Mouse (Mus musculus) adrenal gland (tissue): ENCODE results near the gene Ercc6l2.

Experiments used
- intact Hi-C: fragments of 180-260 bp; cut with DNase I; formaldehyde crosslinking; loops from one replicate; pipeline ENCODE4 v1.15.1; 2025
- long read RNA-seq, 2 experiments: library from polyadenylated mRNA; unstranded; transcript quantifications; one replicate each; pipeline ENCODE4 v2.0.0; 2020; ENCODE audit warnings: borderline replicate concordance in 1 of 2; ENCODE audit not compliant: insufficient replicate concordance in 1 of 2

Ercc6l2 gene
- long read RNA-seq, experiment 1, partial matches to known transcripts = 2 of 8 reads
- long read RNA-seq, experiment 1, other reads (novel, unspliced or antisense) = 5 of 8 reads
- long read RNA-seq, experiment 2, partial matches to known transcripts = 6 of 16 reads
- long read RNA-seq, experiment 2, other reads (novel, unspliced or antisense) = 8 of 16 reads

DNA sequence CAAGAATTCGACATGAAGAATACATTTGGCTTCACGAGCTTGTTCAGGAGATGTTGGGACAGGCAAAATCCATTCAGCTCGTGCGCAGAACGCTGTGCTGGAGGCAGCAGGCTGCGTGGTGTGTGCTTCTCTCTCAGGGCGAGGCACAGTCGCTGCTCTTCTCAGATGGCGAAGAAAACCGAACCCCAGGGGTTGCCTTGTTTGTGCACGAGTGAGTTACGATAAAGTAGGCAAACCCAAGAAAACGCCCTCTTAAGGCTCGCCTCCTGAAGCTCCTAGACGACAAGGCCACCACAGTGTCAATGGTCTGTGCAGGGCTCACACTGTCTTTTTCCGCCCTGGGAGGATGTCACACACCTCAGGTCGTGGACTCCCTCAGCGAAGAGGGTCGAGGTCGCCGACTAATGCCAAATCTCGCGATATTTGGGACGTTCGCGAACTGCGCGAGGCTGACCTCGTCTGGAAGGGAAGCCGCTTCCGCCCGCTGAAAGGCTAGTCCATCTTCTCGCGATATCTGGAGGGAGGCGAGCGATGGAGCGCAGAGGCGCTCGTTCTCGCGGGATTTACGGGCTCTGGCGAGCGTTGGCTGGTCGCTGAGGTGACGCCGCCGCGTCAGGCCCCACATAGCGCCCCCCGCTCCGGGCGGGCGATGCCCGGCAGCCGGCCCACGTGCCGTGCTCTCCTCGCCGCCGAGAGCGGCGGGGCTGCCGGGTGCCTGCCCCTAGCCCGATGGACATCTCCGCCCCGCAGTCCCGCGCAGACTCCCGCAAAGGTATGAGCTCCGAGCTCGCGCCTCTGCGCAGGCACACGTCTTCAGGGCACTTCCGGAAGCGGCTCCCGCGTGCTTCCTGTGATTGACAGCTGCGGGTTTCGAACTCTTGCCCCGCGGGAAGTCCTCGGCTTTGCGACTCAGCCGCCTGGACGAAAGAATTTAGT is at the start of gene Ercc6l2:
TSS of gene Ercc6l2 (plus strand) at position 495 of the 936 bp plus-strand sequence.
- intact Hi-C loops = loop anchor here (5.0 kb wide), 1 partner anchor 263 kb away; no protein-coding TSS in a partner anchor

DNA sequence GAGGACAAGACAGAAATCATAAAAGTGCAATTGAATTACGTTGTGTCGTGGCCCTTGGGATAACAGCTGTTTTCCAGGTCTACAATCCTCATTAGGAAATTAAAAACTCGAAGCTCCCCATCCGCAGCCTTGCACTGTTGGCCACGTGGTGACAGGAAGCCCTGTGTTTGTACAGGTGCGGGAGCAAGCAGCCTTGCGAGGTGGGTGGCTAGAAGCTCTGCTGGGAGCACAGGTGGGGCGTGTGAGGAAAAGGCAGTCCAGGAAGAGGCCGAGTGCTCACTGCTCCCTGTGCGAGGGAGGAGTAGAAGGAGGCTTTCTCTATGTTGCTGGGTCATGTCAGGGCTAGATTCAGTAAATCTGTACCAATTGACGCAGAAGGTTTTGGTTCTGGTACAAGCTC is 49.0 kb upstream of the Ercc6l2 start:
- intact Hi-C loops = no loop called here

DNA sequence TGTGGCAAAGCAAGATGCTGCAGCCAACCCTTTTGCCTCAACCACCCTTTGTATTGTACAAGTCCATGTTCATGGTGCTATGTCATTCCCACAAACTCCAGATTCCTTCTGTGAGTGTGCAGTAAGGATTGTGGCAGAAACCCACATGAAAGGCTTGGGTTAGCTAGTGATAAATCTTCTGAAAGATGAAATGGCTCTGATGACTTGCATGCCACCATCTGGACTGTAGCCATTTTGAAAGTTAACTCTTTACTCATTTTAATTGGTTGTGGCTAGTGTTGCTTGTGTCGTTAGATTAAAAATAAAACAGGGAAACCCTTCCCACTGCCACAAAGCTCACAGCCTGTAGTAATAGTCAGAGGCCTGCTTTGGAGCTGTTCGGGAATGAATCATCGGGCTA is 44.0 kb upstream of the Ercc6l2 start:
- intact Hi-C loops = no loop called here

DNA sequence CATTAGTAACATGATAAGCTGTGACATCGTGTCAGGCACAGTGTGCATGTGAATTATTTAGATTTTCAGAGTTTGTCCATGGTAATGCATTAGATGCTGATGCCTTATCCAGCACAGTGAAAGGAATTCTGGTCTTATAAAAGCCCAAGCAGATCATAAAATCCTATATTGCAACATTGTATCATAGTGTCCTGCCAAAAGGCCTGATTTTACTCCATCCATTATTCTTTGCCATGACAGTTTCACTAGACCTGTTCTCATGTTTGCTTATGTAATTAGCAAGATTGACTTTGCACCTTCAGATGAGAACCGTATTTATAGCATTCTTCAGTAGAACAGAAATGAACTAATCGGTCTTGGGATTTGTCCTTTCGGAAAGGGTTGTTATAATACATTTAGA is 36.1 kb upstream of the Ercc6l2 start:
- intact Hi-C loops = no loop called here

DNA sequence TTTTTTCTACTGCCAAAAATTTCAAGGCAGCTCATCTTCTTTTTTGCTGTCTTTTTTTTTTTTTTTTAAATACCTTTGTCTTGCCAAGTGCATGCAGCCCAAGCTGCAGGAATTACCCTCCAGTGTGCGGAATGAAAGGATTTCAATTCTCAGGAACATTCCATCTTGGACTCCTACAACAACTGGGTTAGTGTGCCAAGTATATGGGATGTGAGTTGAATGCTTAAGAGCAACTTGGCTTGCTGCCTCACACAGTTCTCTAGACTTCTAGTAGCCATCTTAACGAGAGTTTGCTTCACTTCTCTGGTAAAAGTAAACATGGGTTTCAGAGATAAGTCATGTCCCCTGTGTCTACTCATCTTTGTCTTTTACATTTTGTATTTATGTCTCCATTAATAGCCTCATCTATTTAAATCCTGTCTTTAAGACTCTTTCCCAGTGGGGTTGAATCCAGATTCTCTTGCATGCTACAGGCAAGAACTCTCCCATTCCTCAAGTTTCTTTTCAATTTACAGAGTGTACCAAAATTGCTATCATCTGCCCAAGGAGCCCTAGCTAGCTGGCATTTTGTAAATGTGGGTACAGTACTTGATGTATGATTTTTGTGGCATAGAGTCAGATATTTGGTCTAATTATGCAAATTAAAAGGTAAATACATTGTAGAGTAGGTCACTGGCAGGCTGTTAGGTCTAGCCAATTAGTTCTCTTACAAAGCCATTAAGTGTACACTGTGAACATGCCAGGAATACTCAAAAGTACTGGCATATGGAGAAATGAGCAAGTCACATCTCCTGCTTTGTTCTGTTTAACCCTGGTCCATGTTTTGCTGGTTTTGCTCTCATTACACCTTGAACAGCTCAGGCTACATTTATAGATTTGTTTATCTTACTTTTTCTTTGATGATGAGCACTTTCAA is 35.4 kb upstream of the Ercc6l2 start:
- intact Hi-C loops = no loop called here

DNA sequence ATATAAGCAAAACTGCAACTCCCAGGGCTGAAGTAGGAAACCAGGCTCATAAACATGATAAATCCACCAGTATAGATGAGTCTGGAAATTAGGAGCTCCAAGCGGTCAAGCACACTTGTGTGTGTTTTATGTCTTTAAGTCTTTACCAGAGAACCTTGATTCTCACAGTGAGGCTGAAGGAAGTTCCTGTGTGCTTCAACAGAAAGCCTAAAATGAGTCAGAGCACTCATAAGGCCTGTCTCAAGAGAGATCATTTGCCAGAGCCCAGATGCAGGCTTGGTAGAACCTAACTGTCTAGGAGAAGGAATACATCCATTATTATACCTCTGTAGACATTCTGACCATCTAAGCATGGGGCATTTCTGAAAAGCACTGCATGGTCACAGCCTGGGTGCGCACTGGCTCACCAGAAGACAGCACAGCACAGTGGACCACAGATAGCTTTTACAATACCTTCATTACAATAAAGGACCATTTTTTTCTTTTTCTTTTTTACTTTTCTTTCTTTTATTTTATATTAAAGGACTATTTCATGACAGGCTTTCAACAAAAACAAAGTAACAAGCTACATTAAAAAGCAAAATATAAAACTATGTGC is 22.7 kb upstream of the Ercc6l2 start:
- intact Hi-C loops = no loop called here

DNA sequence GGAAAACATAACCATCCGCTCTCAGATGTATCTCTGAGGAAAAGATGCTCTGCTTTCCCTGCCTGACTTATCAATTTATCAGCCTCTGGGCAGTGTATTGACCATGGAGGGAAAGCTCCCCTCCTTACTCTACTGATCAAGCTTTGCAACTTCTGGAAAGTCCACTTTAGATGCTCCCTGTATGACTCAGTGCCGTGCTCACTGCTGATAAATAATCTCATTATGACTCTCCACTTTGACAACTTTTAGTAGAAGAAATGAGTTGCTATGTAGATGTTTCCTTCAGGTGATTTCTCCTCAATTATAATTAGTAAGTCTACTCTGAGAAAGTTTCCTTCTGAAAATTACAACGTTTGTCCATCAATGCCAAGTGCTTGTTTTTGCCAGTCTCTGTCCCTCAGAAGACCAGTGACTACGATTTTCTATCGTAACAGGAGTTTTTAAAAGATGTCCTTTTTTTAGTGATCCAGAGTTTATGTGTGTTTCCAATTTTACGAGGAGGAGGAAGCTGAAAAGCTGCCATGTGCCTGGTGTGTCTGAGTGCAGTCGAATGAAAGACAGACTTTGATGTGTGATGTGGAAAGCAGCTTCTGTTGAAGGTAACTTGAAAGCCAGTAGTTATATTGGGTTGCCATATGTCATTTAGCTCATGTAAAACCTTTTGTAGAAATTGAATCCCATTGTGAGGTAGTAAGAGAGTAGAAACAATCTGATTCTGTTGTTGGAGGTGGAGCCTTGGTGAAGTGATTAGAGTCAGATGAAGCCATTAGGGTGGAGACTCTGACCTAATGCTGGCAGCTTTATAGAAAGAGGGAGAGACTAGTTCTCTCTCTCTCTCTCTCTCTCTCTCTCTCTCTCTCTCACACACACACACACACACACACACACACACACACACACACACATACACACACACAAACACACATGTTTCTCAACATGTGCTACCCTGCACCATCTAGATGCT is 21.4 kb upstream of the Ercc6l2 start:
- intact Hi-C loops = no loop called here

DNA sequence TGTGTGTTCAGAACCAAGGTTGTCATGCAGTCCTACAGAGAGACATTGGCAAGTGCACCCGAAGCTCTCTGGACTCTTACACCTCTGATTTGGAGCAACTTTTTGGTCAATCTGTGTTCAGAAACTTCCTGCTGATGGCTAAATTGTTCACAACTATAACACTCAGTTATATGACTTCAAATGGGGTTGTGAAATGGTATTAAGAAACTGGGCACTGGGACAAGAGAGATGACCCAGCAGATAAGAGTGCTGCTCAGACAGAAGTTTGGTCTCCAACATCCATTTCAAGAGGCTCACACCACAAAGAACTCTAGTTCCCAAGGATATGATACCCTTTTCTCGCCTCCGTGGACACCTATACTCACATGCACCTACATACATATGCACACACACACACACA is 16.4 kb upstream of the Ercc6l2 start:
- intact Hi-C loops = no loop called here

DNA sequence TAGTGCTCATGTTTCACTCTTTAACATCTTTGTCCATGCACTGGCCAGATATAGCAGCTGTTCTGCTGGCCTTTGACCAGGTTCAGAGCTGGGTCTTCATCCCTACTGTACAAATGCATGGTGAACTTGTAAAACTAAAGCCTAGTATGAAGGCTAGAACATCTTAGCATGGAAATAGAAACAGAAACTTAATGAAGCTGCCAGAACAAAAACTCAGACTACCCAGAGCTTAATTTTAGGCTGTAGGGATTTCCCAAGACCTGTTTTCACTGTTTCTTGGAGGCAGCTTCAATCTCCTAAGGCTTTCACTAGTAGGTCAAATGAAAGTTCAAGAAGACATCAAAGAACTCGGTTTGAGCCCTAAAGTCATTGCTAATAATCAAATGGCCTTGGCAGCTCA is 15.1 kb upstream of the Ercc6l2 start:
- intact Hi-C loops = no loop called here

DNA sequence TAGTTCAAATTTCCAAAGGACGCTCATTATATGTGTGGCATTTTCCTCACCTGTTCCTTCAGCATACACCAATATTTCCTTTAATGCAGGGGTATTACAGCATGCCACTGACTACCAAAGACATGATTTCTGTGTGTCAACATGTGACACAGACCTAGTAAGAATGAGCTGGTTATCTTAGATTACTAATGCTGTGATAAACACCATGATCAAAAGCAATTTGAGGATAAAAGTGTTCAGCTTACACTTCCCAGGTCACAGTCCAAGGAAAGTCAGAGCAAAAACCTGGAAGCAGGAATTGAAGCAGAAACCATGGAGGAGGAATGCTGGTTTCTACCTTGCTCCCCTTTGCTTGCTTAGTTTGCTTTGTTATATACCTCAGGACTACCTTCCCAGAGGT is 13.8 kb upstream of the Ercc6l2 start:
- intact Hi-C loops = no loop called here

DNA sequence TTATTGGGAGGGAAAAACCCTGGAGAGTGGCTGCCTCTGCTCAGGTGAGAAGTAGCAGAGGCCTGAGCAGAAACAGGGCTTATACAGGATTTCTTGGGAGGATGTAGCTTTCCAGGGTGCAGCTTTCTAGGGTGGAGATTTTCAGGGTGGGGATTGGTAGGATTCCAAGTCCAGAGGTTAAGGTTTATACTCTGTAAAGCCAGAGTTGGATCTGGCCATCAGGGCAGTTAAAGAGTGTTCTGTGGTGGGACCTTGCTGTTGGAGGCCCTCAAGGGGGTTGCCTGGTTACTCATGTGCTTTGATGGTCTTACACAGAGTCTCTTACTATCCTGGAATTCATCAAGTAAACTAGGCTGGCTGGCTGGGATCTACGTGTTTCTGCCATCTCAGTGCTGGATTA is 7.8 kb upstream of the Ercc6l2 start:
- intact Hi-C loops = no loop called here

DNA sequence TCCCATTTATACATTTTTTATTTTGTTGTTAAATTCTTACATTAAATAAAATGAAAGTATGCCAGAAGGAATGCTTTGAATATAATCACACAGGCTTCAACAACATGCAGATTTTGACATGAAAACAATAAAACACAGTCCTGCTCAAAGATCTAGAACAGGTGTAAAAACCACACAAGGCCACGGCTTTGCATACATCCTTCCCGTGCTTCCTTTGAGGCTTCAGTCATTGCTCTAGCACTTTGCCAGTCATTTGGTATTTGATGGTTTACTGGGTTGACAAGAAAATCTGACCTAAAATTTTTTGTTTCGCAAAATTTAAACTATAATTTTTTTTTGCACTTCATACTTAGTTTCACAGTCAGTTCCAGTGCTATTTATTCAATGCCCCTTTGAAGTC is 7.1 kb upstream of the Ercc6l2 start:
- intact Hi-C loops = no loop called here

DNA sequence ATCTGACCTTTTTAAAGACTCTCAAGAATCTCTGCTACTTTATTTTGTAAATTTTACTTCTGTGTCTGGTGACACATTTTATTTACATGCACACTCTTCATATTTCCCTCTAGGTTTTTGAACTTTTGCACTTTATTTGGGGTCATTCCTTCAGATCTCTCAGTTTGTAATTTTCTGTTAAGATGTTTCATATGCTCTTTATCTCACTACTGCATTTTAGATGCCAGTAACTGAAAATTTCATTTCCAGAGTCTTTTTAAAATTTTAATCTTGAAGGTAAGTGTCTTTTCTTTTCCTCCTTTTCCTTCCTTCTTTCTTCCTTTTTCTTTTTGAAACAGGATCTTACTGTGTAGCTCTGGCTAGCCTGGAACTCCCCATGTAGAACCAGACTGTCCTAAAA is 3.6 kb upstream of the Ercc6l2 start:
- intact Hi-C loops = no loop called here

DNA sequence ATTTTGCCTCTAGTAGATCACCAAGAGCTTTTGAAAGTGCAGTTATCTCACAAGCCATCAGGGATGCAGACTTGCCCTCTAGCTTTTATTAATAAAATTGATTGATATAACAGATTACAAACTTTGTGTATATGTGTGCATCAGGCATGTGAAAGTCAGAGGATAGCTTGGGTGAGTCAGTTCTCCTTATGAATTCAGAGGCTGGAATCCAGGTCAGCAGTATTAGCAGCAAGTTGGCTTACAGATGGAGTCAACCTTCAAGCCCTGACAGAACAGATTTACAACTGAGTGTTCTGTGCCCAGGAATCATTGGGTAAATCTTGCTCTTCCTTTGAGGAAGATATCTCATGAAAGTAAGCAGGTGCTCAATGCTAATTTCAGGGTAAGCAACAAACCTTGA is 891 bp downstream of the Ercc6l2 start:
- intact Hi-C loops = loop anchor here (5.0 kb wide), 1 partner anchor 264 kb away; no protein-coding TSS in a partner anchor

DNA sequence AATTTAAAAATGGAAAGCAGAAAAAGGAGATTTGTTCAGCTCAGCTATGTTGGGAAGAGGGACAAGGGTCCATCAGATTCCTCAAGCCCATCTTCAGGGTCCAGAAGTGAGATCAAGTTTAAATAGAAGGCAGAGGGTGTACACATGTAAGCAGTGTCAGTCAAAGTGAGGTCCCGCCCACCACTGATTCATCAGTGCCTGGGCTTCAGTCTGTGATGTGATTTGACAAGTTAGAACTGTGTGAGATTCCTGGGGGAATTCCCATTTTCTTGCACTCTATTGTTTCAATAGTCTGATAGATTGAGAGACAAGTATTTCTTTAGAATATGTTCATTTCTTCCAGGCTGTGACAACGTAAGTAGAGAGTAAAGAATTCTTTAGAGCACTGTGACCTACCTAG is 30.7 kb downstream of the Ercc6l2 start:
- intact Hi-C loops = no loop called here

DNA sequence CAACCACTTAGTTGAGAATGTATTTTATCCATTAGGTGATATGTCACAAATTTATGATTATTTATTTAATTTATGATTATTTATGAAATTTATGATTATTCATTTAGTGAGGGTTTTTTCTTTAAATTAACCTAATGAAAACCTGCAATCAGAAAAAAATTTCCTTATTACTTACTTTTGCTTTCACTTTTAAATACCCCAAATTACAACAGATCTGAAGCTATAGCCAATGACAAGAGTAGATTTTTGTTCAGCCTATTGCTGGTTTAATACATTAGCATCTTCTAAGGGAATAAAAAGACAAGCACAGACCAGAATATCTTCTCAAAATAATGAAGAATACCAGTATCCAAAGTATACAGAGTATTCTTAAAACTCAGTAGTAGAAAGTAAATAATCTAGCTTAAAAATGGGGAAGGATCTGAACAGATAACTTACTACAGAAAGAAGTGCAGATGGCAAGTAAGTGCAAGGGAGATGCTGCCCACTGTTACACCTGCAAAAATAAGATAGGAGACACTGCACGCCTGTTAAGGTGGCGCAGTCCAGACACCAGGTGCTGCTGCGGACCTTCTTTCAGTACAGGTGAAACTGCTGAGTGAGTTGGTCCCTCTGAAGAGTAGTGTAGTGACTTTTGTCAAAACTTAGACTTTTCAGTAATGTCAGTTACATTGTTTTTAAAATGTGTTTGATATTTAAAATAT is 35.4 kb downstream of the Ercc6l2 start:
- intact Hi-C loops = no loop called here

DNA sequence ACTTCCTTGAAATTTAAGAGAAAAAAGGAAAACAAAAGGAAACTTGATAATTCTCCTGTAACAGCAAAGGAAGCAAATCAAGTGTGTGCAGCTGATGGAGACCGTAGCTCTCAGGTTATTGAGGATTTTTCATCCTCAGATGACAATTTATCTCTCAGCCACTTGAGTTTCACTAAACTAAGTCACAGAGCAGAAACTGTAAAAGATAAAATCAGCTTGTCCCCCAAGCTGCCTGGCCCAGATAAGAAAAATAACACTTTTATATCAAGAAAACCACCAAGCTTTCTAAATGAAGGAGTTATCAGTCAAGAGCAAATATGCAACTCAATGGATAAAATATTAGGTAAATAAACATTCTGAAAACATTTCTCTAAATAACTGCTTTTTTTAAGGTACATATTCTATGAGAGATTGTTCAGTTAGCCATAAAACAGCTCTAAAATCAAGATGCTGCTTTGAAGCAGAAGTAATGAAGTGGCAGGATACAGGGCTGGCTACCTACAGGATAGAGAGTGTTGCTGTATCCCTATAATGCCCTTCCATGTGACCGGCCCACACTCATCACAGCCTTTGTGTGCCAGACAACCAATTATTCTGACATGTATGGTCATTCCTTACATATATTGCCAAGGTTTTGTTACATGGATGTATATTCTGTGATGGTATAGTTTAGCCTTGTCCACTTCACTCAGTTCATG is 57.7 kb downstream of the Ercc6l2 start:
- intact Hi-C loops = no loop called here

DNA sequence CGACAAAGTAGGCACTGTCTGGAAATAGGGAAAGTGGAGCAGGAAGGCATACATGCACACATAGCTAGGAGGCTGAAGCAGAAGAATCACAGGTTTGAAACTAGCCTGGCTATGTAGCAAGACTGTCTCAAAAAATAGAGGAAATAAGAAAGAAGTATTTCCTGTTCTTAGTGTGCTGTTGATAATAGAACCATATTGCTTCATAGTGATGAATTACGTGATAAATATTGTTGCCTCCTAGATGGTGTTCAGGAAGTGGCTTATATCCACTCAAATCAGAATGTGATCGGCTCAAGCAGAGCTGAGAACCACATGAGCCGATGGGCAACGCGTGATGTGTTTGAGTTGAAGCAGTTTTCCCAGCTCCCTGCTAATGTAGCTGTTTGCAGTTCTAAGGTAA is 62.1 kb downstream of the Ercc6l2 start:
- intact Hi-C loops = no loop called here
